Mouse (Mus musculus) limb, embryonic 14.5 days (tissue): Measurements from ENCODE around the gene Cdk19. TPM values are rescaled to one million over a fixed set of nuclear protein-coding genes. Genes with fewer than 3 reads are reported as not detected.

Source experiments
- ATAC-seq: fragments of 200-750 bp; cut with Nextera tagmentation; 2 replicates; pipeline ENCODE4 v1.8.0; 2017; ENCODE audit warnings: low read depth, moderate number of reproducible peaks, moderate TSS enrichment; ENCODE audit not compliant: low FRiP score
- DNase-seq: peaks from one replicate; pipeline ENCODE4 v3.0.0-alpha.2; 2015; ENCODE audit warnings: low spot score
- H3K27ac ChIP-seq: fragments of 300-500 bp; sonication (generic); replicated peaks from 2 replicates; pipeline ENCODE4 v1.5.1; 2014; ENCODE audit warnings: low read depth, mild to moderate bottlenecking, low read length, moderate library complexity, mixed read lengths
- H3K27me3 ChIP-seq: fragments of 300-500 bp; sonication (generic); 2 replicates; pipeline ENCODE4 v1.6.1; 2014; ENCODE audit warnings: low read length, mixed read lengths; ENCODE audit not compliant: control insufficient read depth, insufficient read depth
- H3K36me3 ChIP-seq: fragments of 300-500 bp; sonication (generic); 2 replicates; pipeline ENCODE4 v1.6.1; 2014; ENCODE audit warnings: mild to moderate bottlenecking, low read length, moderate library complexity, mixed read lengths; ENCODE audit not compliant: control insufficient read depth, insufficient read depth
- H3K4me1 ChIP-seq: fragments of 300-500 bp; sonication (generic); 2 replicates; pipeline ENCODE4 v1.6.1; 2014; ENCODE audit warnings: antibody characterized with exemption, low read length, mixed read lengths; ENCODE audit not compliant: control insufficient read depth, insufficient read depth
- H3K4me2 ChIP-seq: fragments of 300-500 bp; sonication (generic); replicated peaks from 2 replicates; pipeline ENCODE4 v1.6.1; 2014; ENCODE audit warnings: low read depth, mild to moderate bottlenecking, low read length, moderate library complexity; ENCODE audit not compliant: severe bottlenecking
- H3K4me3 ChIP-seq: fragments of 300-500 bp; sonication (generic); replicated peaks from 2 replicates; pipeline ENCODE4 v1.5.1; 2014; ENCODE audit warnings: low read length
- H3K9ac ChIP-seq: fragments of 300-500 bp; sonication (generic); 2 replicates; pipeline ENCODE4 v1.6.1; 2014; ENCODE audit warnings: mild to moderate bottlenecking, low read depth, low read length, moderate library complexity; ENCODE audit not compliant: severe bottlenecking
- H3K9me3 ChIP-seq: fragments of 300-500 bp; sonication (generic); 2 replicates; pipeline ENCODE4 v1.6.1; 2016; ENCODE audit warnings: low read length; ENCODE audit not compliant: control insufficient read depth
- POLR2A ChIP-seq: fragments of 200-500 bp; IDR thresholded peaks from 2 replicates; pipeline ENCODE4 v1.8.0; 2012; ENCODE audit warnings: inconsistent platforms, mild to moderate bottlenecking, moderate library complexity, borderline replicate concordance; ENCODE audit not compliant: insufficient read depth, insufficient read length; ENCODE audit errors: extremely low read depth
- WGBS: fragments of 180-500 bp; shearing (Covaris S2); extraction: QIAGEN DNeasy Blood & Tissue Kit; methylation state at CpG from one replicate; pipeline ENCODE4 v1.1.7; 2014; 5-methylcytosine and 5-hydroxymethylcytosine counted together
- polyA plus RNA-seq, 2 experiments: library from polyadenylated mRNA; depleted of rRNA in 1 of 2; stranded (reverse) in 1 of 2; unstranded in 1 of 2; fragments of >200 nt; fragmentation: Nextera tagmentation in 1 of 2; extraction: Ambion mirVana in 1 of 2; gene quantifications; 2 replicates each; pipeline versions ENCODE4 v1.2.1 to v1.2.3; 2012 to 2014

The Cdk19 gene
- polyA plus RNA-seq, 2 experiments = 12.2 to 13.5 TPM

DNA sequence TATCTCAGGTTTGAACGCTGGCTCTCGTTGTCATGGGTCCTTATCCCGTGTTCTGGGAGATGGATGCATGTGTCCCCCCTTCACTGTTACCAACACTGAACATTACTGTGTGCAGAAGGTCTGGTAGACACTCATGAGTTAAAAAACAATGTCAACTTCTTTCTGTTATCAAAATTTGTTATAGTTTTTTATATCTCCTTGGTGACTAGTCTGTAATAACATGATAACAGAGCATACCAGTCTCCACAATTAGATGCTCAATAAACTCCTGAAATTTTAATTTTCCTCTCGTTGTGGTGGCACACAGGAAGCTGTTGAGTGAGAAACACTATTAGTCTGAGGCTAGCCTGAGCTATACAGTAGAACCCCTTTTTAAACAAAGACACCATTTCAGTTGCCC lies 159.1 kb downstream of the Cdk19 start:
- no peak overlapping the region for H3K4me3 ChIP-seq
- H3K4me2 ChIP-seq = no peak overlapping the region
- 85% methylated on average over 4 of the region's 4 CpGs for WGBS
- DNase-seq (no peak), ATAC-seq (no peak)
- no peaks in the 10 kb centered on the region for H3K36me3 ChIP-seq
- no peak for TF ChIP-seq POLR2A
- H3K9ac ChIP-seq = no peak overlapping the region
- 0 out of 2 replicates have a peak, but pooled peaks cover 4% of the 10 kb centered on the region for H3K4me1 ChIP-seq
- no peak overlapping the region for H3K27ac ChIP-seq
- no peaks in the 10 kb centered on the region for H3K27me3 ChIP-seq
- no peaks in the 10 kb centered on the region for H3K9me3 ChIP-seq

DNA sequence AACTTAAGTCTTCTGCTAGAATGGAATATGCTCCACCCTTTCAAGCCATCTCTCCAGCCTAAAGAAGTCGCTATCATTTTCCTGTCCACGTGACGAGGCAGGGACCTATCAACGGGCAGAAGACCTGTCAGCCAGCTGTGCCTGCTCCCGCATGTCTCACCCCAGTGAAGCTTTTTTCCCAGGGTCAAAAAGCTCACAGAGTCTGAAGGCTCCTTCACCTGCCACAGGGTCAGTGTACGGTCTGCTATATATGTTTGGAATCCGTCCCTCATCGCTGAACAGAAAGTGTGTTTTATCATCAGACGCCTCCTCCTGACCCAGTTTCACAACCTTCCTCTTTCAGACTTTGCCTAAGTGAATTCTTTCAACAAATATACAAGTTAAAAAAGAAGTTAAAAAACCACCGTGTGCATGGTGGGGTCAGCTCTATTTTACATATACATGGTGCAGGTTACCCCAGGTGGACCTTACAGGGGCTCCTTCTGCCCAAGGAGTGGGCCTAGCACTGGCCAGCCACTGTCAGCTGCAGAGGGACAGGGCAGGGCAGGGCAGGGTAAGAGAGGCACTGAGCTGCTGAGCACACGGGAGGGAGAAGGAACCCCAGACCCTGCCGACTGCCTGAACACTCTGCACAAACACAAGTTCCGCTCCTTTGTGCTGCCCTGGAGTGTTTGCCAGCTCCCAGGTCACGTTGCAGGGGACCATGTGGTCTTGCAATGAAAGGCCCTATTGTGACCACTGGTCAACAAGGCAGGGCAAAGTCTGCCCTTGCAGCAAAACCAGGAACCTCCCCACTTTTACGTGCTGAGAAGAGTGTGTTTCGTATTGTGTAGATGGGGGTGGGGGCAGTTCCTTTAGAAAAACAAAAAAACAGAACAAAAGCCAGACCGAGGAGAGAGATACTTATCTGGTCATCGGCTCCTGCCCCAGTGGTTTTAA lies 160.2 kb downstream of the Cdk19 start:
- DNase-seq = no peak
- no peak for ATAC-seq
- Histone ChIP-seq H3K9ac (no peak overlapping the region), H3K36me3 (no peaks in the 10 kb centered on the region), H3K4me2 (no peak overlapping the region), H3K9me3 (no peaks in the 10 kb centered on the region), H3K4me3 (no peak overlapping the region), H3K27me3 (no peaks in the 10 kb centered on the region), H3K27ac (no peak overlapping the region), H3K4me1 (0 out of 2 replicates have a peak, but pooled peaks cover 4% of the 10 kb centered on the region)
- TF ChIP-seq POLR2A = no peak
- WGBS = 64% methylated on average over 18 of the region's 18 CpGs

DNA sequence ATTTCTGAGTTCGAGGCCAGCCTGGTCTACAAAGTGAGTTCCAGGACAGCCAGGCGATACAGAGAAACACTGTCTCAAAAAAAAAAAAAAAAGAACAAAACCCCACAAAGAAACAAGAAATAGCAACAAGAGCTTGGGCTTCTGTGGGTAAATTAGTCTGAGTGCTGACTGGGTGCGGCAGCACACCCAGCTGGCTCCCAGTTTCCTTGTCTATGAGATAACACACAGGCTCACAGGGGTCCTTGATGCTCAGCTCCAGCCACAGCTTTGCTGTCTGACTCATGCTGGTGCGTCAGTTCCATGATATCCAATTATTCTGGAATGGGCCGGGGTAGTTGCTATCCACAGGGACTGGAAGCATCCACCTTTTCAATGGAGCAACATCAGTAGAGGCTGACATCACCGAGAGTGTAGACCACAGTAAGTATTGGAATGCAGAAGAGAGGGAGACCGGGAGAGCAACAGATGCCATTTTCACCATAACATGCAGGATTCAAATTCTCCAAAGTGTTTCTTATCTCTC lies 161.4 kb downstream of the Cdk19 start:
- Histone ChIP-seq H3K27me3 (no peaks in the 10 kb centered on the region), H3K4me1 (0 out of 2 replicates have a peak, but pooled peaks cover 4% of the 10 kb centered on the region), H3K36me3 (no peaks in the 10 kb centered on the region), H3K4me3 (no peak overlapping the region), H3K27ac (no peak overlapping the region), H3K9ac (no peak overlapping the region), H3K9me3 (no peaks in the 10 kb centered on the region), H3K4me2 (no peak overlapping the region)
- 85% methylated on average over 7 of the region's 7 CpGs for WGBS
- ATAC-seq (no peak), DNase-seq (no peak)
- TF ChIP-seq POLR2A = no peak

DNA sequence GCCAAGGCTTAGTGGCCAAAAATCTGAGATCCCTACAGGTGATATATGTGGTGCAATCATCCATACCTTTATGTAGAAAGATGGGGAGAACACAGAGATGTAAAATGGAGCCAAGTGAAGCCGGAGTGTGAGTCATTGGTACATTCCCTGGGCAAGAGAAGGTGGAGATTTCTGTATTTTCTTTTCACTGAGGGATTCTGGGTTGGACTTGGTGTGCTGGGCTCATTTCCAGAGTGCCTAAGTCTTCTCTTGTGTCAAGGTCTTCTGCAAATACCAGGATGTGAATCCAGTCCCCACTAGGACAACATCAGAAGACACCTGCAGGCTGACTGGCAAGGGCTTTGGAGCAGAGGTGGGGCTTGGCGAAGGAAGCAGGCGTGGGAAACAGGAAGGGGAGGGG lies 163.4 kb downstream of the Cdk19 start:
- ATAC-seq (no peak), DNase-seq (no peak)
- Histone ChIP-seq H3K4me1 (0 out of 2 replicates have a peak, but pooled peaks cover 4% of the 10 kb centered on the region), H3K9me3 (no peaks in the 10 kb centered on the region), H3K9ac (no peak overlapping the region), H3K4me3 (no peak overlapping the region), H3K27ac (no peak overlapping the region), H3K4me2 (no peak overlapping the region), H3K36me3 (no peaks in the 10 kb centered on the region), H3K27me3 (no peaks in the 10 kb centered on the region)
- 69% methylated on average over 2 of the region's 3 CpGs for WGBS
- TF ChIP-seq POLR2A = no peak

DNA sequence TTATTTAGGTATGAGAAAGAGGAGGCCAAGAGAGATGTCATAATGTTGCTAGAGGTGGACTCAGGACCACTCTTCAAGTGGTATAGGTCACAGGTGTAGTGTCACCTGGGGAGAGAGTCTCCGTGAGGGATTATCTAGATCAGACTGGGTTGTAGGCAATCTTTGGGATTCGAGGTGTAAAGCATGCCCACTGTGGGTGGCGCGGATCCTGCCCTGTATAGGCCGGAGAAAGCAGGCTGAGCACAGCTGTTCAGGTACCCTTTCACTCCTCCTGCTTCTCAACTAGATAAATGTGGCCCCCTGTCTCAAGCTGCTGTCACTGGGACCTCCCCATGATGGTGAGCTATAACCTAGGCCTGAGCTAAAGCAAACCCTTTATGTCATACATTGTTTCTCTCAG lies 171.0 kb downstream of the Cdk19 start:
- Histone ChIP-seq H3K27ac (no peak overlapping the region), H3K9ac (no peak overlapping the region), H3K36me3 (no peaks in the 10 kb centered on the region), H3K4me3 (no peak overlapping the region), H3K27me3 (no peaks in the 10 kb centered on the region), H3K9me3 (no peaks in the 10 kb centered on the region), H3K4me2 (no peak overlapping the region), H3K4me1 (peaks cover 13% of the 10 kb centered on the region)
- ATAC-seq (no peak), DNase-seq (no peak)
- WGBS = 88% methylated on average over 5 of the region's 5 CpGs
- TF ChIP-seq POLR2A = no peak
